Mouse (Mus musculus): ENCODE data around the gene Rcbtb2. TPM values are rescaled to one million over a fixed set of nuclear protein-coding genes. Genes with fewer than 3 reads are reported as not detected.

Gene Rcbtb2
- polyA plus RNA-seq, 1 experiment from 2014 or later: 136 TPM

DNA sequence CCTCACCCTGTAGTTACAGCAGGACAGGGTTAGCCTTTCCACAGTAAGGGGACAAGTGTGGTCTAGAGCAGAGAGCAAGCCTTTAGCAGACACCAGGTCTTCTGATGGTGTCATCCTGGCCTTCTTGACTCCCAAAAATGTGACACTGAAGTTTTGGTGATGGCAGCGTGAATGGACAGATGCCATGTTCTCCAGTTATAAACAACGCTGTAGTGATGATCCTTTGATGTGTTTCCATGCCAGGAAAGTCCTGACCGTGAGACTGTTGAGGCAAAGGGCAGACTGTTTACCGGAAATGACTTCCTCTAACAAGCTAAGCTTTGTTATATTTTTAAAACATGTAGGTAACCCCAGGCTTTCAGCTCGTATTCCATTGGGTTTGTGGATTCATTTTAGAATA lies 17.0 kb downstream of the Rcbtb2 start:
- H3K4me3 ChIP-seq (ENCODE audit: low read length): no peak overlapping the region
- no peak for ATAC-seq (ENCODE audit: low FRiP score, low TSS enrichment)
- 49% methylated on average over 5 of the region's 5 CpGs for WGBS

GRCm38 (mm10) chr14:73141800-73142199 lies 19.0 kb downstream of the Rcbtb2 start:
- ATAC-seq (ENCODE audit: low FRiP score, low TSS enrichment): no peak
- peak overlapping the region; percentile 94; the same call in 1 of the 2 replicates for H3K9ac ChIP-seq (ENCODE audit: low read depth, low read length)
- 0 out of 2 replicates have a peak, but pooled peaks cover 5% of the 10 kb centered on the region for H3K4me1 ChIP-seq (ENCODE audit: control insufficient read depth, insufficient read depth, low read length)
- H3K36me3 ChIP-seq (ENCODE audit: control insufficient read depth, insufficient read depth, low read length): no peaks in the 10 kb centered on the region; the same call in 1 of the 2 replicates
- no peaks in the 10 kb centered on the region; the same call in 1 of the 2 replicates for H3K9me3 ChIP-seq (ENCODE audit: control insufficient read depth, low read length)
- H3K4me3 ChIP-seq (ENCODE audit: low read length): no peak overlapping the region
- whole genome bisulfite sequencing: 81% methylated on average over 3 of the region's 3 CpGs
- H3K27me3 ChIP-seq (ENCODE audit: control insufficient read depth, insufficient read depth, low read length): no peaks in the 10 kb centered on the region
- peak overlapping the region; percentile 62 for H3K4me2 ChIP-seq (replicated peaks; ENCODE audit: low read depth, low read length)
- H3K27ac ChIP-seq (ENCODE audit: low read depth, low read length): peak overlapping the region; percentile 100; the same call in 1 of the 2 replicates

More for the DNA sequence above, 17.0 kb downstream of the Rcbtb2 start:
- no peak overlapping the region for H3K9ac ChIP-seq (ENCODE audit: low read depth, low read length)
- no peak overlapping the region for H3K4me2 ChIP-seq (replicated peaks; ENCODE audit: low read depth, low read length)
- H3K4me1 ChIP-seq (ENCODE audit: control insufficient read depth, insufficient read depth, low read length): 0 out of 2 replicates have a peak, but pooled peaks cover 5% of the 10 kb centered on the region
- H3K27me3 ChIP-seq (ENCODE audit: control insufficient read depth, insufficient read depth, low read length): no peaks in the 10 kb centered on the region
- H3K27ac ChIP-seq (ENCODE audit: low read depth, low read length): no peak overlapping the region
- no peaks in the 10 kb centered on the region for H3K36me3 ChIP-seq (ENCODE audit: control insufficient read depth, insufficient read depth, low read length)
- no peaks in the 10 kb centered on the region for H3K9me3 ChIP-seq (ENCODE audit: control insufficient read depth, low read length)

DNA sequence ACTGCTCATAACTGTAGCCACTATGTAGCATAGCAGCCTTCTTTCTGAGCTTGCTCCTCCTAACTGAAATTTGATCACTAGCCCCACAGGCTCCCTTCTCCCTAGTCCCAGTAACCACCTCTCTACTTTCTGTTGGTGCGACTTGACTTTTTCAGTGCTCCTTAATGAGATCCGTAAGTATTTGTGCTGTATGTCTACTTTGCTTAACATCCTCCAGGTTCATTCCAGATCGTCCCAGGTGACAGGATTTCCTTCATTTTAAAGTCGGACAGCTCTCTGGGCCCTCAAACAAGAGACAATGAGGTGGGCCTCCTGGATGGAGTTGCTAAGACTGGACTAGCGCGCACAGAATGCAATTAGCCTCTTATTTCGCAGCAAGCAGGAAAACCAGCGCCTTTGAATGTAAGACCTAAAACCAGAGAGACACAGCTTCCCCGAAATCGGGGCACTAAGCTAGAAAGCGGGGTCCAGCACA lies 19.6 kb downstream of the Rcbtb2 start:
- Histone ChIP-seq H3K4me2 (replicated peaks; ENCODE audit: low read depth, low read length) (peak overlapping the region; percentile 62), H3K9ac (ENCODE audit: low read depth, low read length) (peak overlapping the region; percentile 94), H3K27me3 (ENCODE audit: control insufficient read depth, insufficient read depth, low read length) (no peaks in the 10 kb centered on the region), H3K4me1 (ENCODE audit: control insufficient read depth, insufficient read depth, low read length) (0 out of 2 replicates have a peak, but pooled peaks cover 5% of the 10 kb centered on the region), H3K27ac (ENCODE audit: low read depth, low read length) (peak overlapping the region; percentile 100), H3K9me3 (ENCODE audit: control insufficient read depth, low read length) (no peaks in the 10 kb centered on the region; the same call in 1 of the 2 replicates), H3K4me3 (ENCODE audit: low read length) (peak overlapping the region; percentile 69), H3K36me3 (ENCODE audit: control insufficient read depth, insufficient read depth, low read length) (peaks cover 2% of the 10 kb centered on the region; the same call in 1 of the 2 replicates)
- WGBS: under 1% methylated on average over 11 of the region's 11 CpGs
- ATAC-seq (ENCODE audit: low FRiP score, low TSS enrichment): peak; percentile 45

GRCm38 (mm10) chr14:73142896-73143709 lies 20.3 kb downstream of the Rcbtb2 start:
- Histone ChIP-seq H3K9ac (ENCODE audit: low read depth, low read length) (peak overlapping the region; percentile 94), H3K27me3 (ENCODE audit: control insufficient read depth, insufficient read depth, low read length) (no peaks in the 10 kb centered on the region), H3K27ac (ENCODE audit: low read depth, low read length) (peak overlapping the region; percentile 100), H3K36me3 (ENCODE audit: control insufficient read depth, insufficient read depth, low read length) (peaks cover 2% of the 10 kb centered on the region; the same call in 1 of the 2 replicates), H3K4me2 (replicated peaks; ENCODE audit: low read depth, low read length) (peak overlapping the region; percentile 62), H3K4me1 (ENCODE audit: control insufficient read depth, insufficient read depth, low read length) (0 out of 2 replicates have a peak, but pooled peaks cover 5% of the 10 kb centered on the region), H3K4me3 (ENCODE audit: low read length) (peak overlapping the region; percentile 69), H3K9me3 (ENCODE audit: control insufficient read depth, low read length) (no peaks in the 10 kb centered on the region; the same call in 1 of the 2 replicates)
- peak; percentile 94 for ATAC-seq (ENCODE audit: low FRiP score, low TSS enrichment)
- WGBS: under 1% methylated on average over 52 of the region's 88 CpGs

GRCm38 (mm10) chr14:73143710-73144420 lies 21.0 kb downstream of the Rcbtb2 start:
- Histone ChIP-seq H3K27me3 (ENCODE audit: control insufficient read depth, insufficient read depth, low read length) (no peaks in the 10 kb centered on the region), H3K4me3 (ENCODE audit: low read length) (peak overlapping the region; percentile 69), H3K9me3 (ENCODE audit: control insufficient read depth, low read length) (no peaks in the 10 kb centered on the region; the same call in 1 of the 2 replicates), H3K4me1 (ENCODE audit: control insufficient read depth, insufficient read depth, low read length) (0 out of 2 replicates have a peak, but pooled peaks cover 5% of the 10 kb centered on the region), H3K36me3 (ENCODE audit: control insufficient read depth, insufficient read depth, low read length) (peaks cover 2% of the 10 kb centered on the region; the same call in 1 of the 2 replicates), H3K27ac (ENCODE audit: low read depth, low read length) (peak overlapping the region; percentile 100), H3K9ac (ENCODE audit: low read depth, low read length) (peak overlapping the region; percentile 94), H3K4me2 (replicated peaks; ENCODE audit: low read depth, low read length) (peak overlapping the region; percentile 62)
- ATAC-seq (ENCODE audit: low FRiP score, low TSS enrichment): peak; percentile 9
- WGBS: 33% methylated on average over 25 of the region's 25 CpGs

- peaks cover 2% of the 10 kb centered on the region; the same call in 1 of the 2 replicates for H3K36me3 ChIP-seq (ENCODE audit: control insufficient read depth, insufficient read depth, low read length)
Observed at GRCm38 (mm10) chr14:73145531-73145930, 22.7 kb downstream of the Rcbtb2 start.

GRCm38 (mm10) chr14:73146721-73147120 lies 23.9 kb downstream of the Rcbtb2 start:
- ATAC-seq (ENCODE audit: low FRiP score, low TSS enrichment): no peak
- H3K4me2 ChIP-seq (replicated peaks; ENCODE audit: low read depth, low read length): no peak overlapping the region
- no peaks in the 10 kb centered on the region; the same call in 1 of the 2 replicates for H3K9me3 ChIP-seq (ENCODE audit: control insufficient read depth, low read length)
- 0 out of 2 replicates have a peak, but pooled peaks cover 5% of the 10 kb centered on the region for H3K4me1 ChIP-seq (ENCODE audit: control insufficient read depth, insufficient read depth, low read length)
- WGBS: 67% methylated on average over 3 of the region's 3 CpGs
- H3K36me3 ChIP-seq (ENCODE audit: control insufficient read depth, insufficient read depth, low read length): peaks cover 5% of the 10 kb centered on the region; the same call in 1 of the 2 replicates
- H3K4me3 ChIP-seq (ENCODE audit: low read length): no peak overlapping the region
- H3K27me3 ChIP-seq (ENCODE audit: control insufficient read depth, insufficient read depth, low read length): no peaks in the 10 kb centered on the region
- H3K27ac ChIP-seq (ENCODE audit: low read depth, low read length): no peak overlapping the region
- no peak overlapping the region for H3K9ac ChIP-seq (ENCODE audit: low read depth, low read length)

More at GRCm38 (mm10) chr14:73145531-73145930, 22.7 kb downstream of the Rcbtb2 start:
- H3K4me2 ChIP-seq (replicated peaks; ENCODE audit: low read depth, low read length): no peak overlapping the region
- H3K9me3 ChIP-seq (ENCODE audit: control insufficient read depth, low read length): no peaks in the 10 kb centered on the region; the same call in 1 of the 2 replicates
- no peak overlapping the region for H3K27ac ChIP-seq (ENCODE audit: low read depth, low read length)
- H3K27me3 ChIP-seq (ENCODE audit: control insufficient read depth, insufficient read depth, low read length): no peaks in the 10 kb centered on the region
- no peak overlapping the region for H3K4me3 ChIP-seq (ENCODE audit: low read length)
- no peak for ATAC-seq (ENCODE audit: low FRiP score, low TSS enrichment)
- 86% methylated on average over 4 of the region's 4 CpGs for whole genome bisulfite sequencing
- no peak overlapping the region for H3K9ac ChIP-seq (ENCODE audit: low read depth, low read length)
- 0 out of 2 replicates have a peak, but pooled peaks cover 5% of the 10 kb centered on the region for H3K4me1 ChIP-seq (ENCODE audit: control insufficient read depth, insufficient read depth, low read length)

GRCm38 (mm10) chr14:73148125-73148524 lies 25.3 kb downstream of the Rcbtb2 start:
- no peak overlapping the region for H3K9ac ChIP-seq (ENCODE audit: low read depth, low read length)
- no peaks in the 10 kb centered on the region for H3K27me3 ChIP-seq (ENCODE audit: control insufficient read depth, insufficient read depth, low read length)
- H3K36me3 ChIP-seq (ENCODE audit: control insufficient read depth, insufficient read depth, low read length): peaks cover 9% of the 10 kb centered on the region; the same call in 1 of the 2 replicates
- H3K27ac ChIP-seq (ENCODE audit: low read depth, low read length): no peak overlapping the region
- no peak for ATAC-seq (ENCODE audit: low FRiP score, low TSS enrichment)
- no peaks in the 10 kb centered on the region; the same call in 1 of the 2 replicates for H3K9me3 ChIP-seq (ENCODE audit: control insufficient read depth, low read length)
- no peak overlapping the region for H3K4me3 ChIP-seq (ENCODE audit: low read length)
- 0 out of 2 replicates have a peak, but pooled peaks cover 5% of the 10 kb centered on the region for H3K4me1 ChIP-seq (ENCODE audit: control insufficient read depth, insufficient read depth, low read length)
- H3K4me2 ChIP-seq (replicated peaks; ENCODE audit: low read depth, low read length): no peak overlapping the region
- WGBS: 90% methylated on average over 3 of the region's 3 CpGs
